Mouse (Mus musculus) retina, postnatal 1 day (tissue): ENCODE results near the gene Setdb1.
A peak's percentile ranks its signal among the peaks of the same experiment; 100 is the strongest.

Experiments
- DNase-seq: peaks from one replicate; pipeline ENCODE4 v3.0.0-alpha.2; 2012

Gene Setdb1

DNA sequence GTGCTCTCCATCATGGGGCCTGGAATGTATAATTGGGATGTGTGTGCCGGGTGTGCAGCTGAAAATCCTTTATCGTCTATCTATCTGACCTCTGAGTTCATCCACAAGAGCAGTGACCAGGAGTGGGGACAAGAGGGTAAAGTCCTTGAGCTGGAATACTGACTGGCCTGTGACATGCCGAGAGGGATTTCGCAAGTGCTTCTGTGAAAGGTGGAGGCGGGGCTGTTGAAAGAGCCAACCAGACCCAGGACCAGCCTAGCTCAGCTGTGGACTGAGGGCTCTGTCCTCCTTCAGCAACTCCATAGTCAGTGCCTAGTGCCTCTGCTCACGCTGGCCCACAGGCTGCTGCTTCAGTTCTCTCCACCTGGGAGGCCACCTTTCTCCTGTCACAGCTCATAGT lies 38.5 kb downstream of the Setdb1 start:
- DNase-seq: no peak

DNA sequence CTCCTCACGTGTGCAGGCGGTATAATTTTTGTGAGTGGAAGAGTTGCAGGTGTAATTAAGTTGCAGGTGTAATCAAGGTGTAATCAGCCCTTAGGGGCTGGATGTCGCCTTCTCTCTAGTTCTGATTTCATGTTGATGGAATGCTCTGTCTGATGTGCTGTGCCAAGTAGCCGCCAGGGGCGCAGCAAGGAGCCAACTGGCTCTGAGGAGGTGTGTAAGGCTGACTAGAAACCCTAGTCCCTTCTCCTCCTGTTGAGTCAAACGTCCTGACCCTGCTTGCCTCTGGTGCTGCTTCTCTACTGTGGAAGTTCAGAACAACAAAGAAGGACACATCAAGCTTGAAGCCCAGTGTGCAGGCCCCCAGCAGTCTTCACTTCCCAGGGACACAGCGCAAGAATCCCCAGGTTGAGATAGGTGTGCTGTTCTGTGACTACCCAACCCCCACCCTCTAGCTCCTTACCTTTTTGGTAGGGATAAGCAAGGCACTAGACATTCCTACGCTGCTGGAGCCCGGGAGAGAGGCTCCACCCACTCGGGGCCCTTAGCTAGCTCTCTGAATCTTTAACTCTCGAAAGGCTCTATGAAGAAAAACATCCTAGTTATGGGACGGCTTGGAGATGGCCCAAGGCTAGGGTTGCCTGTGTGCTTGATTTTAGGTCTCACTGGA lies 39.5 kb downstream of the Setdb1 start:
- DNase-seq: peak; percentile 66

DNA sequence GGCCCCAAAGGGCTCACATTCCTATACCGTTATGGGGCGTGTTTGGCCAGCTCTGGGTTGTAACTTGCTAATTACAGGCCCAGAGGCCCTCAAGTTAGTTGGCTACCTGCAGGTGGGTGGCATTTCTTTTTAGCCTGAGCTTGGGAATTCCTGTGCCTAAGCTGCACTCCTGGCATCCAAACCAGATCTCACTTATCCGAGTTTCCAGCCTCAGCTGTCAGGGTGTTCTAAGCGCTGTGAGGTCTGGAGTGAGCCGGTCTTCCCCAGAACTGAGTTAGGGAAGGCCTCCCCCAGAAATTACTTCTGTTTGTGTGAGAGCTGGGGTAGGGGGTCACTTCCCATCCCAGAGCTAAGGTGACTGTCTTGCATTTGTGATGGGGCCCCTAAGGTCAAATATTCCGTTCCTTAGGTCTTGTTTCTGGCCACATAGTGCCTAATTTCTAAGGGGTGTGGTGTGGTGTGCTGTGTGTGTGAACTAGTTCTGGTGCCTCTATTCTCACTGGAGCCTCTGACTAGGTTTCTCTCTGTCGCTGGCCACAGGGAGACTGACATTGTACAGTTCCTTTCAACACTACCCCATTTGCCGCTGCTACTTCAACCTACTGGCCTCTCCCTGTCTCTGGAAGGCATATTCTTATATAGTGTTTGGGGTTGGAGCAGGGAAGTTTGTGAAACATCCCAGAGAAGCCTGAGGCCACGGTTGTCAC lies 41.0 kb downstream of the Setdb1 start:
- no peak for DNase-seq

DNA sequence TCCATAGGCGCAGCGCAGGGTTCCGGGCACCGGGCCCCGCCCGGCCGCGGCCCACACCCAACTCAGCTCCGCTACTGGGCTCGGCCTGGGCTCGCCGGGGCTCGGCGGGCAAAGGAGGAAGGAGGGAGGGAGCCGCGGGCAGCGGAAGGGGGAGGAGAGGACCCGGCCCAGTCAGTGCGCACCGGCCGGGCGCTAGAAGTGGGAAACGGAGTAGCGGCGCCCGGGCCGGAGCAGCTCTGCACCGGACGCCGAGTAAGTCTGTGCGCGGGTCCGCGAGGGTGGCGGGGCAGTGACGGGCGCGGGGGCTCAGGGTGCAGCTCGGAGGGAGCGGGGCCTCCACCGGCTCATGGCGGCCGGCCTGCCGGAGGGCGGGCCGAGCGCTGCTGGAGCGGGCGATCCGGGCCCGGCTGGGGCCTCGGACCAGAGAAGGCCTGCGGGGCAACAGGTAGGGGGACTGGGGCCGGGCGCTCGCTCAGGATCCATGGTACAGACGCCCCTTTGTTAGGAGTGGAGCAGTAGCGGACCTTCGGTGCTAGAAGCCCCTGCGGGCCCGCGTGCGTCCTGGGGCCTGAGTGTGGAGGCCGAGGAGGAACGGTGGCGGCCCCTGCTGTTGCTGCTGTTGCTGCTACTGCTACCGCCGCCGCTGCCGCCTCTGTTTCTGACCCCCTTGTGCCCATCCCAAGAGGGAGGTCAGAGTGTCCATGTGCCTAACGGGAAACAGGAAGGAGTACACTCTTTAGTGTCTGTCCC lies 41.7 kb downstream of the Setdb1 start:
- DNase-seq: peak; percentile 91

DNA sequence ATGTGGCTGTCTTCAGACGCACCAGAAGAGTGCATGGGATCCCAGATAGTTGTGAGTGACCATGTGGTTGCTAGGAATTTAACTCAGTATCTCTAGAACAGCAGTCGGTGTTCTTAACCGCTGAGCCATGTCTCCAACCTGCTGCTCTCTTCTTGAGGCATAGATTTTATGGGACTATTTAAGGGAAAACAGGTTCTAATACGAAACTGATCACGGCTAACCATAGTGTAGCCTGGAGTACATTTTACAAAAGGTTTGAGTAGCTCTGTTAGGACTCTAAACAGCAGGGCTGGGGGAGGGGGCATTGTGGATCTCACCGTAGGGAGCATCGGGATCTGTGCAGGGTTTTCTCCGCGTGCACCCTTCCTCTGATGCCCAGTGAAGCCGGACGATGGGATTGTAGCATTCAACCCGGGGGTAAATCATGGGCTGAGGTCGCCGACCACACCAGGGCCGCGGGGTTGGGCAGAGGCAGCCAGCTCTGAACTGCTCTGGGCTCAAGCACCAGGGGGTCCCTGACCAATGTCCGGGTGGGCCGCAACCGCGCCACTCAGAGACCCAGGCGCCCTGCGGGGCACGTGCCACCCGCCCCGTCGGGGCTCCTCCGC lies 42.4 kb downstream of the Setdb1 start, which contains the start of gene Cers2:
Gene Cers2 (plus strand): TSS at position 306 of the 608 bp plus-strand sequence.
- no peak for DNase-seq

DNA sequence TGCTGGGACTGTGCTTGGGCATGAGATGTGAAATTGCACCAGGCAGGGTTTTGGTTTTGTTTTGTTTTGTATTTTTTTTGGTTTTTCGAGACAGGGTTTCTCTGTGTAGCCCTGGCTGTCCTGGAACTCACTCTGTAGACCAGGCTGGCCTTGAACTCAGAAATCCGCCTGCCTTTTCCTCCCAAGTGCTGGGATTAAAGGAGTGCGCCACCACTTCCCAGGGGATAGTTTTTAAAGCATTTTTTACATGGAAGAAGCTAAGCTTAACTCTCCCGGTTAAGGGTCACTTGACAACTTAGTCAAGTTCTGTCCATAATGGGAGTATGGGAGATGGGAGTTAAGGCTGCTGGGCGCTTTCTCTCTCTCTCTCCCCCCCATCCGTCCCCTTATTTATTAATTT lies 42.9 kb downstream of the Setdb1 start:
- no peak for DNase-seq

DNA sequence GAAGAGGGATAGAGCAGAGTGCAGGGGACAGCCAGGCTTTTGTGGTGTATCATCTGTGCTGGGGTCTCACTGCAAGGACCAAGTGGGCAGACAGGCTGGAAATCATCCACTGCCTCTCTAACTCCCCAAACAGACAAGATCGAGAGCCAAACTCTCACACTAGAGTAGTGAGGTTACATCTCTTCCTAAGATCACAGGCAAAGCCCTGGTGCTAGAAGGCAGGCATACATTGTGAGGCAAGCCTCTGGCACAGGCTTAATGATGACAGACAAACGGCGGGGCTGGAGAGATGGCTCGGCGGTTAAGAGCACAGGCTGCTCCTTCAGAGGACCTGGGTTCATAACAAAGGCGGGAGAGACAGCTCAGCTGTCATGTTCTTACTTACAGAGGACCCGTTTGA lies 43.5 kb downstream of the Setdb1 start:
- no peak for DNase-seq

DNA sequence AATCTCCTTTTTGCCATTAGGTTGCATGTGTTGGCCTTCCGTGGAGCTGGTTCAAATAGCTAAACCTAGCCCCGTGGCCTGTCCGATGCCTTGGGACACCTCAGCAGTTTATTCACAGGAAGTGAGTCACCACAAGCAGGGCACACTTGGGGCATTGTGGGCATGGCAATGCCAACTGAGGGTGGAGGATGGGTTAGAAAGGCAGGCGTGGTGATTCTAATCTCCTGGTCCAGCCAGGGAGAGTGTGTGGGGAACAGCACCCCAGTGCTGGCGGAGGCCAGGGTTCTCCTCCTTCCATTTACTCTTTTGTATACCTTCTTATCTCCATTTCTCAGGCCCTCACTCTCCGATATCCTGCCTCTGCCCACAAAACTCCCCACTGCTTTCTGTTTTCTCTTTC lies 44.4 kb downstream of the Setdb1 start:
- no peak for DNase-seq

DNA sequence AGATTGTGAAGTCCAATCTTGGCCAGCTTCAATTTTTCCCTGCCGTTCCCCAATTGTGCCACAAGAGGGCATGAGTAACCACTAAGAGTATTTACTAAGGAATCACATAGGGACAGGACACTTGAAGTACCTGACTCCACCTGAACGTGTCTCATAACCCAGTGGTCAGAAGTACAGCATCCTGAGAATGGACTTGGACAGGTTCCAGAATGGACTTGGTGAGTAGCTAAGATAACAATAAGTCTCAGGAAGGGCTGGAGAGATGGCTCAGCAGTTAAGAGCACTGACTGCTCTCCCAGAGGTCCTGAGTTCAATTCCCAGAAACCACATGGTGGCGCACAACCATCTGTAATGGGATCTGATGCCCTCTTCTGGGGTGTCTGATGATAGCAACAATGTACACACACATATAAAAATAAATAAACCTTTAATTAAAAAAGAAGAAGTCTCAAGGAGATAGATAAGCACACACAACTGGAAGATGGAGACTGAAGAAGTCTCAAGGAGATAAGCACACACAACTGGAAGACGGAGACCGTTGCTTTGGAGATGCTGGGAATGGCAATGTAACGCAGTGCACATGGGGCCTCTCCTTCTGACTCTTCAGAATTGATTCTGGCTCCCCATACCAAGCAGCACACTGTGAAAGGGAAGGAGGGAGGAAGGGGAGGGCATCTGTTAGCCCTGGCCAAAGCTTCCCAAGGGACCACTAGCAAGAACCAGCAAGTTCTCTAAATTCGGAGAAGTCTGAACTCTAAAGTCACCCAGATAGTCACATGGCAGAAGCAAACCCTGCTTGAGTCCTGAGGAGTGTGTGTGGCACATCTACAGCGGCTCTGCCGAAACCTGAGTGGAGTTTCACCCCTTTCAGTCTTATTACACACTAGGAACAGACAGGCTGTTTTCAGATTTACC lies 45.8 kb downstream of the Setdb1 start:
- peak; percentile 87 for DNase-seq

DNA sequence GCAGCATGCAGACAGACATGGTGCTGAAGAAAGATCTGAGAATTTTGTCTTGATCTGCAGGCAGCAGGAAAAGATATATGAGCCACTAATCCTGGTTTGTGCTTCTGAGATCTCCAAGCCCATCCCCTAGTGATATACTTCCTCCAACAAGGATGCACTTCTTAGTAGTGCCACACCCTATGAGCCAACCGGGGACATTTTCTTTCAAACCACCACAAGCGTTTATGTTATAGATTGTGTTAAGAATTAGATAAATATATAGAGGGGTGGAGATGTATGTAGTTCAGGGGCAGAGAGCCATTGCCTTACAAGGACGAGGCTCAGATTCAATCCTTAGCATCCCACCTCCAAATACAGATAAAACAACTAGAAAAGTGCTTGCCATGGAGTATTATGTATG lies 46.5 kb downstream of the Setdb1 start:
- DNase-seq: no peak

DNA sequence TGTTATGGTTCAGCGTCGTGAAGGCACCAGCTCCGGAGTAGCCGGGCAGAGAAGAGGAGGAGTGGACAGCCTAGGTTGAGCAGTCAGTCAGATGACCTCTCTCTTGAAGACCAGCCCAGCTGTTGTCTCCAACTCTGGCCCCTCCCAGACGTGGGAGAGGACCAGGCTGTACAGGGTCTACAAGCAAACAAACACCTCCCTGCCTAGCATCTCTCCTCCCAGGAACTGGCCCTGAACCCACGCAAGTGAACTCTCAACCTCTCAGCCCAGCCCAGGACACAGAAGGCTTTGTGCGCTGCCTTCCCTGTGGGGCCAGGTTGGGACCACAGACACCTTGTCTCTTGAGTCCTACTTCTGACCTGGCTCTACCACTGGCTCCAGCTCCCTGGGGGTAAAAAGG lies 49.9 kb downstream of the Setdb1 start, which contains the start of gene Anxa9:
Gene Anxa9 (minus strand): TSS at position 77 of the 400 bp plus-strand sequence.
- DNase-seq: no peak

DNA sequence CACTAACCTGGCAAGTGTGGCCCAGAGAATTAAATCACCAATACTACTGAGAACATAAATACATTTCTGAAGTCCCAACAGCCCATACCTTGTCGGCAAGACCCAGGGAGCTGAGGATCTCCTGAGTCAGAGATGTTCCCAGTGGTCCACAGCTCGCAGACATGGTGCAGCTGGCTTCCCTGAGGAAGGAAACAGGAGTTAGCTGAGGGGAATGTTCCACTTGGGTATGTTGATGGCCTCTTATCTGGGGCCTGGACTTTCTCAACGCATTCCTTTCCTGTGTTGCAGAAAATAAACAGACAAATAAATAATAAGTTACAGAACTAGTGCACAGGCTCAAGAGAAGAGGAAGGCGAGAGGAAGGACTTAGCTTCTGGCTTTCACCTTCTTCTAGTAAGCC lies 50.8 kb downstream of the Setdb1 start:
- DNase-seq: no peak

DNA sequence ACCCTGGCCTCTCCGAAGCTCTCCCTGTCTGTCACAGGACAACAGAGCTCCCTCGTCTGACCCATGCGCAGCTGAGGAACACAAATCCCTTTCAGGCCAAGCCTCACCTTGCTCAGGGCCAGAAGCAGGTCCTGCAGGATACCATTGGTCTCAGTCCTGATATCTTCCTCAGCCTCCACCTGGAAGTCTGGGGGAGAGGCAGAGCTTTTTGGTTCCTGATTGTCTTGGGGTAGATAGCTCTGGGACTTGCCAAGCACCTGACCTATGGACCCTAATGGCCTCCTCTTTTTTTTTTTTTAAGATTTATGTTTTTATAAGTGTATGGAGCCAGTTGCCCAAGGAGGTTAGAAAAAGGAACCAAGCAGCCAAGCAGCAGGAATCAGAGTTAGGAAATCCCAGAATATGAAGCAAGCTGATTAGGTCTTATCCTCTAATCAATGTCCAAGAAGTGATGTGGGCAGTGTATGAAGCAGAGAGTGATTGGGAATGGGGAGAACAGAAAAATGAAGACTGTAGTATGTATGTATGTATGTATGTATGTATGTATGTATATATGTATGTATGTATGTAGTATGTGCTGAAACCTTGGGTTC lies 55.7 kb downstream of the Setdb1 start:
- no peak for DNase-seq

DNA sequence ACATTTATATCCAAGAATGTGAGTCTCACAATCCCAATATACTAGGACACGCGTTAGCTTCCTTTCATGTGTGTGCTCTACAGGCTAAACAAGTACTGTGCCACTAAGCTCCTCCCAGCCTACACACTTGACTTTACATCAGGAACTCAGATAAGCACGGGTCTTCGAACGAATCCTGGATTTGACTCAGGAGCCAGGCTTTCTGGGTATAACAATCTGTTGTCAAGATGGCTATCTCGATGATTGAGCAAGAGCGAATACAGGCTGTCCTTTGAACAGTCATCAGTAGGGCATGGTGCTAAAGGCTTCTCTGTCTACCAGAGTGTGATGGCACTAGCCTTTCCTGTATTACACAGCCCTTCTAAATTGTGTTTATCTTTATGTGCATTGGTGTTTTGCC lies 59.0 kb downstream of the Setdb1 start:
- DNase-seq: no peak

DNA sequence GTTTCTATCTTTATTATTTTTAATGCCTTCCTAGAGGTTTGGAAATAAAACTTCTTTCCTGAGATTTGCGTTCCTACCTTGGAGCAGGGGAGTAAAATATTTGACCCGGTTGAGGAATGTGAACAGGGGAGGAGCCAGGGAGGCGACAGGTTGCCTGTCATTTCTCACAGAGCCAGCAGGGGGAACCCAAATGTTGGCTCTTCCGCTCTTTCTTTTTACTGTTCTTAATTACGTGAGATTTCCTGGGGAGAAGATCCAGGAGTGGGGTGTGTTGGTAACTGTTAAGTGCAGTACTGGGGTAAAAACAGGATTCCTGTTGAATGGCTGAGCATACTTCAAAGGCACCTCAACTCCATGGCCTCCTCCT lies 60.9 kb downstream of the Setdb1 start:
- peak; percentile 63 for DNase-seq

DNA sequence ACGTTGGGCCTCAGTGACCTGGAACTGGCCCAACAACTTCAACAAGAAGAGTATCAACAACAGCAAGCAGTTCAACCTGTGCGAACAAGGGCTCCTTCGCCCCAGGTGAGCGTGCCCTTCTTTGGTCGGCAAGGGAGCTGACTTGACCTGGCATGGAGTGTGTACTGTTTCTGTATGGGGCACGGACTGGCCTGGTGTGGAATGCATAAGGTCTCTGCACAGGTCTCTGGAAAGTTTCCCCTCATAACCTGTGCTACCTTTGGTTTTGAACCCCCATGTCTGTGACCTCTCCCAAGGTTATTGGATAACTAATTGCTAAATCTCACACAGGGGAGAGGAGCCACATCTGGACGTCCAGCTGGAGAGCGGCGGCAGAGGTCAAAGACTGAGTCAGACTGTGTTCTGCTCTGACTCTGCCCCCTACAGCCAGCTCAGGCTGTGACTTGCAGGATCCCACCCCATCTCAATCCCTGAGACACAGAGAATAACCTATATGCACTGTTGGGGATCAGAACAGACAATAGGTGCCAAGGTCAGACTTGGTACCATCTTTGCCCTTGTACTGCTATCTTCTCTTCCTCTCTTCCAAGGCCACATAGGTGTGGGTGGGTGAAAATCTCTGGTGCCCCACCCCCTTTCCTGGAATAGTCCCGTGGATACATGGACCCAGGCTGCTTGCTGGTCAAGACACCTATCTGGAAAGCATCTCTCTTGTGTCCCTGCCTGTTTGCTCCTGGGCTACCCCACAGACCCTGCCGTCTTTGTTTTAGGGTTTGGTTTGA lies 61.5 kb downstream of the Setdb1 start:
- DNase-seq: no peak

DNA sequence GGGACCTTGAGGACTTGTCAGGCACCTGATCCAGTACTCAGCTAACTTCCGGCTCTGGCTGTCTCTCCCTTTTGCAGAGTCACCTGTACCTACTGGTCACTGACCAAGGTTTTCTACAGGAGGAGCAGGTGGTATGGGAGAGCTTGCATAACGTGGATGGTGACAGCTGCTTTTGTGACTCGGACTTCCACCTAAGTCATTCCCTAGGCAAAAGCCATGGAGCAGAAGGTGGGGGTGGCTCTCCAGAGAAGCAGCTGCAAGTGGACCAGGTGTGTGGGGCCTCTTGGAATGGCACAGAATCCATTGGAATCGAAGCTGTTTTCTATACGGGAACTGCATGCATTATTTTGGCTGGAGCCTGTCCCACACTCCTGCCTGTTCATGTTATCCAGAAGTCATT lies 62.3 kb downstream of the Setdb1 start:
- DNase-seq: no peak

DNA sequence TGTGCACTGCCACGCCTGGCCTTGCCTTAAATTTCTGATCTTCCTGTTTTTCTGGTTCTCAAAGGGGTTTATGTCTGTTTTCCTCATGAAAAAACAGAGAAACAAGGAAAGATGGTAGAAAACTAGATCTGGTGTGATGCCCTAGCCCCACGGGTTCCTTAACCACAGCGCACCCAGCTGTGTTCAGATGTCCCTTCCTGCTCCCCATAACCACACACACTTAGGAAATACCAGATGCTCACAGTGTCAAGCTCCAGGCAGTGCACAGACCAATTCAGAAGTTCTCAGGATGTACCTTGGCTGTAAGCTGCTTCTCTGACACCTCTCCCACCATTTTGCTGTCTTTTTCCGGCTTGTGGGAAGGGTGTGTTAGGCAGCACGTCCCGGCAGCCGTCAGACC lies 62.7 kb downstream of the Setdb1 start:
- no peak for DNase-seq

DNA sequence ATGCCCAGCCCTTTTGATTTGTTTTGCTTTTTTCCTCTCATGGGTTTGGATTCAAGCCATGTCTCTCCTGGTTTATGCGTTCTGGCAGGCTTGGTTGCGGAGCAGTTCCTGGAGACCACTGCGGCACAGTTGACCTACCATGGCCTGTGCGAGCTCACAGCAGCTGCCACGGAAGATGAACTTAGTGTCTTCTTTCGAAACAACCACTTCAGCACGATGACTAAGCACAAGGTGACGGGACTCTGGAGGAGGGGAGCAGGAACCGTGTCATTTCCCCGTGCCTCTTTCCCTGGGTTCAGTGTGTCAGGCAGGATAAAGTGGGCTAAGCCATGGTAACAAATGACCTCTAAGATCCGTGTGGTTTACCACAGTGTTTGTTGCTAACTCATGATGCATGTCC lies 63.5 kb downstream of the Setdb1 start:
- DNase-seq: no peak

DNA sequence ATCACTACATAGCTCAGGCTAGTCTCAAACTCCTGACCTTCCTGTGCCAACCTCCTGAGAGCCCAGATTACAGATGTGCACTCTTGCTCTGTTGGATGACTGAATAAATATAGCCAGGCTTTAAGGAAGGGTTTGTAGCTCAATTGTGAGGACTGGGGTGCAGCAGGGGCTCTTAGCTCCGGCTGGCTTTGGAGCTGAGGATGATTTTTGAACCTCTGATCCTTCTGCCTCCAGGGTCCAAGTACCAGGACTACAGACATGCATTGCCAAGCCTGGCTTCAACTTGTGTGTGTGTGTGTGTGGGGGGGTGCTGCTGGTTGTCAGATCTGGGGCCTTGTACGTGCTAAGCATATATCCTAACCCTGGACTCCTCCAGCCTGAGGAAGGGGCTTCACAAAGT lies 64.1 kb downstream of the Setdb1 start:
- DNase-seq: no peak

DNA sequence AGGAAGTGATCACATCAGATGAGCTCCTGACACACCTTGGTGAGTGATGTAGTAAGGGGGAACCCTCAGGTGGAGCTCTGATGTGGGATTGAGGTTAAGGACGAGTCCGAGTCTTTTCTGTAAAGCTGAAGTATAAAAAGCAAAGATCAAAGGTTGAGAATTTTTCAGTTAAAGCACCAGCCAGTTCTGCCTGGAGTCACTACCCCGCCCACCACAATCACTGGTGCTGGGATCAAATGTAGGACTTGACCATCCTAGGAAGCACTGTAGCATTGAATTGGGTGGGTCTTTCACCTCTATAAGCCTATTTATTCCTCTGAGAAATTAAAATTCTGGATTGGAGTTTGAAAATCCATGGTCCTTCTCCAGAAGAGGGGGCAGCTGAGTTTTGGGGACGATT lies 66.0 kb downstream of the Setdb1 start:
- no peak for DNase-seq
